Mouse (Mus musculus) cerebellum, postnatal 14 days (tissue): ENCODE measurements around the gene Pla2g1b.

Source experiments
- DNase-seq, 2 experiments: peaks; one replicate each; pipeline ENCODE4 v3.0.0; 2021; ENCODE audit warnings: mixed read lengths in 2 of 2

The Pla2g1b gene

DNA sequence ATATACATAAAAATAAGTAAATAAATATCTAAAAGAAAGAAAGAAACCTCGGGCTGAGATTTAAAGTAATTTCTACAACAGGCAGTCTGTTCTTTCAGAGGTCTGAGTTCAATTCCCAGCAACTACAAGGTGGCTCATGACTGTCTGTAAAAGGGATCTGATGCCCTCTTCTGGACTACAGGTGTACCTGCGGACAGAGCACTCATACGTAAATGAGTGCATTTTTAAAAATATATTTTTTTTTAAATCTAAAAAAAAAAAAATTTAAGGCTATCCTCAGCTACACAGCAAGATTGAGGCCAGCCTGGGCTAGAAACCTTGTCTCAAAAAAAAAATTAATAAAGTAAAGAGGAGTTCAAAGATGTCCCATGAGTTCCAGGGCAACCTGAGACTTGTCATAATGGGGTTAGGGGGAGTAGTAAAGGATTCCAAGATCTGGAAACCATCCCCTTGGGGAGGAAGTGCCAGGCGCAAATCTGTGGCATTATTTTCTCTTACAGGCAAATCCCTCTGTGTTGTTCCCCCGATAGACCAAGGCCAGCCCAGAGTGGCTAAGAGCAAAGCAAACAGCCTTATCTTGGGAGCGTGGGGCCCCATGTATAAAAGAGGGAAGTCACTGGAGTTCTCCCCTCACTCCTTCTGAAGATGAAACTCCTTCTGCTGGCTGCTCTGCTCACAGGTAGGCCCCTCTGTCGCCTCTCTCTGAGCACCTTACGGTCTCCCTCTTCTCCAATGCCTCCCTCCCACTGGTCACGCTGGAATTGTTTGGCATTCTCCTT, at the start of gene Pla2g1b:
Gene Pla2g1b, plus strand, starts transcription at position 621 of the 779 bp plus-strand sequence.
- no peak for DNase-seq

DNA sequence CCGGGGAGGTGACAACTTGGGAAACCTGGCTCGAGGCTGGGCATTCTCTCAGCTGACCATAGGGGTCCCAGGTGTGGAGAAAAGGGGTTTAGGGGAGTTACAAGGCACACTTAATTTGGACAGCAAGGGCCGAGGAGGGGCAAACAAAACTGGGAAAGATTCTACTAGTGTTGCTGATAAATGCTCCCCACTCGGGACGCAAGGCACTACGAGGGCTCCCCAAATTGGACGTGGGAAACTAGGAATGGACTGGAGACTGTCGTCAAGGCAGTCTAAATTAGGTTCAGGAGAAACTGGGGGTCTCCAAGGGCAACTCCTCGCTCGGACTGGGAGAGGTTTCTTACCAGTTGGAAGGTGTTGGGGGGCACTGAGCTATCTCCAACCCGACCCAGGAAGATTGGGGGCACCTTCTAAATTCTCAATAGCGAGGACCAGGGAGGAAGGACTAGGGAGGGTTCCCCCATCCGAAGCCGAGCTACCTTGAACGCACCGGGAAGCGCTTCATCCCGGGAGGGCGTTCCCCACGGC, 37.2 kb upstream of the Pla2g1b start:
- no peak for DNase-seq

GRCm38 (mm10) chr5:115429359-115430186, 36.5 kb upstream of the Pla2g1b start, which contains the start of gene Msi1:
Gene Msi1 (plus strand): TSS chr5:115429599.
- peak; percentile 55 to 59 for DNase-seq

DNA sequence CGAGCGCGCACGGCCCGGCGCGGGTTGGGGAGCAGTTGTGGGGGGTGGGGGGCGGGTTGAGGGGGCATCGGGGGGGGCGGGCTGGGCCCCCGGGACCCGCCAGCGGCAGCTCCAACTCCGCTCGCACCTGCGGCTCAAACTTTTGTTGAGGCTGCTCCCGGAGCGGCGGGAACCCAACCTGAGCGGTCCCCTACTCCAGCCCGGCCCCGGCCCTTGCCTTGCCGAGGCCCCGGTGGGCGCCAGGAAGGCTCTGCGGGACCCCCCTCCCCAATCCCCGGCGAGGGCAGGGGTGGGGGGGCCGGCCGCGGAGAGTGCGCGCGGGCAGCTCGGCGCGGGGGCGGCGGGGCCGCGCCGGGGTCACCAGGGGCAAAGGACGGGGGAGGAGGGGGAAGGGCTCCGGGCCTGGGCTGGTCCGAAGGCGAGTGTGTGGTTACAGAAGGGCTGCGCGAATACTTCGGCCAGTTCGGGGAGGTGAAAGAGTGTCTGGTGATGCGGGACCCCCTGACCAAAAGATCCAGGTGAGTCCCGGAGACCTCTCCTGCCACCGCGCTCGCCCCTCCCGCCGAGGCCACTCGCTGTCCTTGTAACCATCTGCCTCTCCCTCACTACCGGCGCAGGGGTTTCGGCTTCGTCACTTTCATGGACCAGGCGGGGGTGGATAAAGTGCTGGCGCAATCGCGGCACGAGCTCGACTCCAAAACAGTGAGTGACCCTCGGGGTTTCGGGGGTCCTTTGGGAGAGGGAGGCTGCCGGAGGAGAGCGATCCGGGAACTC, 35.7 kb upstream of the Pla2g1b start:
- DNase-seq = peak; percentile 41 to 52

DNA sequence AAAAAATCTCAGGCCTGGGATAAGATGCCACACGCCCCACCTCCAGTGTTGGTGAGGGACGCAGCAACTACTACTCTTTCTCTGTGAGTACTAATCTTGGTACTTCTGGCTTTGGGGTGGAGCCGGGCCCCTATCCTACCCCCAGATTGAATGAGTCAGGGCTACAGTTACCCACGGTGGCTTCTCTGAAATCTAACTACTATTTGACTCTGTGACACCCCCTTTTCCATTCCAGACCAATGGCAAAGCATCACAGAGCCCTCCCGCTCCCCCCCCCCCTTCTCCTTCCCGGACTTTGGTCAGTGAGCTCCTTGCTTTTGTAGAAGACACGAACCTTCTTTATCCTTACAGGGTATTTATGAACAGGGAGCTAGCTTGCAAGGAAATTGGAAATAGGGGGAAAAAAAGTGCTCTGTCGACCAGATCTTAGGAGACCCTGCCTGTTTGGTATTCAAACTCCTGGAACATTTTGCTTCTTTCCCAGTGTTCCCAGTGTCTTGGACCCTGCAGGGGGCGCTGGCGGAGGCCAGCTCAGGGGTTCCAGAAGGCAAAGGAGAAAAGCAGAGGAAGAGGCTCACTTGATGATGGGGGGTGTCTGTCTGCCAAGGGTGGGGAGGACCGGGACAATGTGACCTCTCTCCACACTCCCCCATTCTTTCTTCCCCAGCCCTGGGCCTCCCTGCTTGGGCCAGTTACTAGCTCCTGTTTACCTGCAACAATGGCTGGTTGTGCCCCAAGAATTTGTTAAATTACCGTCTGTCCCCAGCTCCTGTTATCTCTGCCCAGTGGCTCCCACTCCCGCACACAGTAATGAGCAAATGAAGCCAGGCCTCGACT, 34.8 kb upstream of the Pla2g1b start:
- peak; percentile 62 to 75 for DNase-seq

DNA sequence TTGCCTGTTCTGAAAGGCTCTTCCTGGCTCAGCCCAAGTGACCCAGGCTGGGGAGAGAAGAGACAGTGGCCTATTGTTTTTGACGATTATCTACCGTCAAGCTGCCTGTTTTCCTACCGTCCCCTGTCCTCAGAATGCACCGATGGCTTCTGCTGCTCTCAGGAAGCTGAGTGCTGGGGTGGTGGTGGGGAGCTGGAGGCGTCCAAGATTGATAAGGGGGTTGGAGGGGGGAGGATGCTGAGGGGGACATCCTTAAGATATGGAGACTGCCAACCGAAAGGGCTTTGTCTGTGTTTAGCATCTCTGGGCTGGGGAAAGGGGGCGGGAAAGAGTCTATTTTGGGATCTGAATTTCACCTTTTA, 34.2 kb upstream of the Pla2g1b start:
- DNase-seq = peak in 1 of 2 experiments; percentile 16

DNA sequence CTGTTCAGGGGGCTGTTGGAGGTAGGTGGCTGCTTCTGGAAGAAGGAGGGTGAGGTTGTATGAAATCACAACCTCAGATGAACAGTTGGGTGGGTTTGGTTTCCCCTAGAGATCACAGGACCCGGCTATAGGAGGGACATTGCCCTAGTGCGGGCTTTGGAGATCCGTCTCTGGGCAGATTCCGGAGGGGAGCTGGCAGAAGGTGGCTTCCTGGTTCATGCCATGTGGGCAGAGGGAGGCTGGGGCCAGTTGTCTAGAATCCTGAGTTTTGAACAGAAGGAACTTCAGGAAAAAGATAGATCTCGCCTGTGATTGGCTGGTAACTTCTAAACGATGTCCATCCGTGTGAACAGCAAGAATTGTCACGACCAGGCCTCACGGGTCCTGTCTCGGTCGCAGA, 33.7 kb upstream of the Pla2g1b start:
- peak; percentile 37 to 39 for DNase-seq

DNA sequence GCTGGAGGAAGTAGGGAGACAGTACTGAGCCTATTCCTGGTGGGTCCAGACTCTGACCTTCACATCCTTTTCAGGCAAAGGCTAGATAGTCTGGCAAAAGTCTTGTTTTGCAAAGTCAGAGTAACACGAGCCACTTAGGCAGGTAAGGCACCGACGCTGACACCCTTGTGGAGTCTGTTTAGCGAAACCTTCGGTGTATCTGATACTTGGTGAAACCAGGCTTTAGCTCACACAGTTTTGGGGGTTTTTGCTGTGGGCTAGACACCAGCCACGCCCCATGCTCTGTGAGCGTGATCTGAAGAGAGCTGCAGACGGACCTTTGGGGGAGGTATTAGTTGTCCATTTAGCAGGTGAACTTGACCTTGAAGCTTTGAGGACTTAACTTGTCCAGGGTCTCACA, 32.9 kb upstream of the Pla2g1b start:
- no peak for DNase-seq

DNA sequence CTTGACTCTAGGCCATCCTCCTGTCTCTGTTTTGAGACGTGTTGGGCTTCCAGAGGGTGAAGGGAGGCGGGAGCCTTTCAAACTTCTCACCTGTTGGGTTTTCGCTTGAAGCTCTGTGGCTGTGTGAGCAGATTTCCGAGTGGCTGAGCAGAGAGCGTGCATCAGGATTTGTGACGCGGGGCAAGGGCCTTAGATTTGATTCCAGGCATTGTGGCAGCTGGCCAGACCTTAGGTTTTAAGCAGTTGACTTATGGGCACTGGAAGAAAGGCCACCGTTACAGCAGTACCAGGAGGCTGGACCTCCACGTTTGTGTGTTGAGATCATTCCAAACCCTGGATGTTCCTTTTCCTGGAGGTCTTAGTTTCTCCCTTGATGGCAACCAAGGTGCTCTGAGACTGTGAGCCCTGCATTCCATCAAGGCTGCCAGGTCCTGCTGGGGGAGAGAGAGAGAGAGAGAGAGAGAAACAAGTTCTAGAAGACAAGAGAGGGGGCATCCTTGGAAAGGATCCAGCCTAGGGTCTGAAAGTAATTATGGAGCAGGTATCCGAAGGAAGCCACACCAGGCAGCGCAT, 31.7 kb upstream of the Pla2g1b start:
- peak; percentile 46 to 51 for DNase-seq

DNA sequence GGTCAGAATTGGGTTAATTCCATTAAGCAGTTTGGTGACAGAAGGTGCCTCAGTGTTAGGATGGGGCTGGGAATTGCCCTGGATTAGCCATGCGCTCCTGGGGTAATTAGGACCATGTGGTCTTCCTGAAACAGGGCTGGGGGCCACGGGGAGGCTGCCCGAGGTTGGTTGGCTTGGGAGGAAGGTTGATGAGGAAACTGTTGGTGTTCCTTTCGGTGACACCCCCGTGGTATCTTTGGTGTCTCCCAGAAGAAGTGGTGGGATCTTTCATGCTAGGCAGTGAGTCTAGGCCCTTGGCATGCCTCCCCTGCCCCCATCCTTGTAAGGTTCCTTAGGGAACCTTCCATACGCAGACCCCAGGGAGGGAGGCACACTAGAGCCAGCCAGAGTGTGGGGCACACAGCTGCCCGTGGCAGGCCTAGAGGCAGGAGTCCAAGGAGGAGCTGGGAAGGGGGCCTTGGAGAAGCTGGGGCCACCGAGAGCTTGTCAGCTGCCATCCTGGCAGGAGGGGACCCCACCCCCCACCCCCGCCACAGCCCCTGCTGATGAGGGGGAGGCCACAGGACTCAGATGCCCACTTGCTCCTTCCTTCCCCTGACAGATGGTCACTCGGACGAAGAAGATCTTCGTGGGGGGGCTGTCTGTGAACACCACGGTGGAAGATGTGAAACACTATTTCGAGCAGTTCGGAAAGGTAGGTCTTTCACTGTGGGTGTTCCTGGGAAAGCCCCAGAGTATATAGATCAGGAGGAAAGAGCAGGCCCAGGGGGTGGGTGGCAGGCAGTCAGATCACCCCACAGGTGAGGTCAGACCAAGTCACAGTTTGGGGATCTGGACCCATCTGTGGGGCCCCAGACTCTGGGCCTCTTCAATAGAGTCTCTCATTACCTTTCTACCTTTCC, 31.0 kb upstream of the Pla2g1b start:
- peak; percentile 51 to 57 for DNase-seq

GRCm38 (mm10) chr5:115435755-115436379, 30.2 kb upstream of the Pla2g1b start:
- peak in 1 of 2 experiments; percentile 17 for DNase-seq

DNA sequence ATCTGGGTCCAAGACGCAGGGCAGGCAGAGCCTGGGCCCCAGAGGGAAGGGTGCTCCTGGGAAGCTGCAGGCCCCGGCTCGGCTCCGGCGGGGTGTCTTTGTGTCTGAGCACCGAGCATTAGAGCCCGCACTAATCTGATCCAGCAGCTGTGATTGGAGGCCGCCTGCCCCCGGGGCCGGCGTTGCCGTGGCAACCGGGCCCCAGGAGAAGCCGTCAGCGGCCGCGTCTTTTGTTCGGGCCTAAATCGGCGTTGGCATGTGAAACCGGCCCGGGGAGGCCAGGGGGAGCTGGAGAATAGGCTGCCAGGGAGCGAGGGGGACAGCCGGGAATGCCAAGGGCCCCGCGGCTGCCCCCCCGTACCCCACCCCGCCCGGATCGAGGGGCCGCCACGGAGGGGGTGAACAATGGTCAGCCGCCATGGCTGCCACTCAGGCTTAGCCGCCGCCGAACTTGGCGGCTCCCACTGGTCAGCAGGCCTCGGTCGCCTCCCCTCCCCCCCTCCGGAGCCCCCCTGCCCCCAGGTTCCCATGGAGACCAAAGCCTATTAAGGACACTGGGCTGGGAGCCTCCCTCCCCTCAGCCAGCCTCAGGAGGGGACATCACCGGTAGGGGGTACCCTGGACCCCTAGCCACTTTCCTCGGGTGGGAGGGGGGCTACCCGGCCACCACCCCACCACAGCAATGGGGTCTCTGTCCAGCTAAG, 29.5 kb upstream of the Pla2g1b start:
- DNase-seq = peak; percentile 81

DNA sequence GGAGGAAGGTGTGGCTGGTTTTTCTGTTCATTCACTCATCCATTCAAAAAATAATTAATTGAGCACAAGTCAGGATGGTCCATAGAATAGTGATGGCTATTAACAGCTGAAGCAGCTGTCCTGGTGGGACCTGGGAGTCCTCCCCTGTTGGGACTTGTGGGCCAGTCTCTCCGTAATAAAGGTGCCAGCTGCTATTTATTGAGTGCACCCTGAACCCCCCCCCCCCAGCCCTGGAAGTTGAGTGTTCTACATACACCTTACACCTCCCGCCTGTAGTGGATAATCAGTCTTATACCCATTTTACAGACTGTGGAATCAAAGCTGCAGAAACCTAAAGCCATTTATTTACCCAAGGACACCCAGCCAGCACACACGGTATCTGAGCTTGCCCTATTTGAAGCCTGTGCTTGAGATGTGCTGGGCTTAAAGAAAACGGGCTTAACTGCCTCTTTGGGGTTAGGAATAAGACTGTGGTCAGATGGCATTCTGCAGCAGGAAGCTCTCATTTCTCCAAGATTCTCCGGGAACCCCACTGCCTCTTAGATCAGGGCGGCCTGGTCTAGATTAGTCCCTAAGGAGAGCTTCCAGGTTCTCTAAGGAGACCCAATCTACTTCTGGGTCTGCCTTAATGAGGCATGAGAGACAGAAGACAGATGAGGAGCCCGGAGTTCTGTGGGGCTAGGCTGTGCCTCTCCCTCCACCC, 28.7 kb upstream of the Pla2g1b start:
- no peak for DNase-seq

DNA sequence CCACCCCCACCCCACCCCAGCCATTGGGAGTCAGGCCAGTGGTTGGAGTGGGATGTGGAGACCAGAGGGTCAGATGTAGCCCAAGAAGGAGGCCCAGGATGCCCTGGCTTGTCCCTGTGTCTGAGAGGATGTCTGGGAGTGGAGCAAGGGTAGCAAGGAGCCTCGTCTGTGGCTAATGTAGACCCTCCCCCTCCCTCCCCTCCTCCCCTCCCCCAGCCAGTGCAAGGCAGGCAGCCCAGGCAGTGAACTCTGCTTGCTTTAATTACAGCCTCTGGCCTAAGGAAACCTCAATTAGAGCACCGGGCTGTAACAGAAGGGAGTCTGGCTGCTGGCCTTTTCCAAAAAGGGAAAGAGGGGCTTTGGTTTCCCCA, 28.1 kb upstream of the Pla2g1b start:
- no peak for DNase-seq

DNA sequence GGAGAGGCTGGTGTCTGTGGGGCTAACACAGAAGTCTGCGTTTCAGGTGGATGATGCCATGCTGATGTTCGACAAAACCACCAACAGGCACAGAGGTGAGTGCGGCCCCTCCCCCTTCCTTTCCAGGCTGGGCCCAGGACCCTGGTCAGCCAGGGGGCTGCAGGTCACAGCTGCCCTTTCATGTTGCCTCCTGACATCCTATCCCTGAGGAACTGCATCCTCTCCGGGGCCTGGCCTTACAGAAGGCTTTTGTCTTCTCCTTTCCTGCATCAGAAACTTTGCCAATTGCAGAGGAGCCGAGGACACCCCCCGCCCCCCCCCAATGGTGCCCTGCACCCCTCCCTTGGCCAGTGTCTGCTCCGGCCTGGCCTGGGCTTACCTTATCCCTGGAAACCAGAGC, 27.4 kb upstream of the Pla2g1b start:
- DNase-seq = no peak

- DNase-seq = peak; percentile 90
Observed at GRCm38 (mm10) chr5:115441205-115441849, 24.7 kb upstream of the Pla2g1b start.

DNA sequence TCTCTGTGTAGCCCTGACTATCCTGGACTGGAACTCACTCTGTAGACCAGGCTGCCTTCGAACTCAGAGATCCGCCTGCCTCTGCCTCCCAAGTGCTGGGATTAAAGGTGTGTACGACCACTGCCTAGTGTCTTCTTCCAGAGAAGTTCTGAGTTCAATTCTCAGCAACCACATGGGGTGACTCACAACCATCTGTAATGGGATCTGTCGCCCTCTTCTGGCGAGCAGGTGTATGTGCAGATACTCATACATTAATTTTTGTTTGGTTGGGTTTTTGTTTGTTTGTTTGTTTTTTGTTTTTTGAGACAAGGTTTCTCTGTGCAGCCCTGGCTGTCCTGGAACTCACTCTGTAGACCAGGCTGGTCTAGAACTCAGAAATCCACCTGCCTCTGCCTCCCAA, 23.4 kb upstream of the Pla2g1b start:
- DNase-seq = peak; percentile 30 to 55

- no peak for DNase-seq
Observed at GRCm38 (mm10) chr5:115444130-115444529, 21.9 kb upstream of the Pla2g1b start.
